Comparison of ENCODE assay signal across 18 mouse cellular contexts in the genomic region with DNA sequence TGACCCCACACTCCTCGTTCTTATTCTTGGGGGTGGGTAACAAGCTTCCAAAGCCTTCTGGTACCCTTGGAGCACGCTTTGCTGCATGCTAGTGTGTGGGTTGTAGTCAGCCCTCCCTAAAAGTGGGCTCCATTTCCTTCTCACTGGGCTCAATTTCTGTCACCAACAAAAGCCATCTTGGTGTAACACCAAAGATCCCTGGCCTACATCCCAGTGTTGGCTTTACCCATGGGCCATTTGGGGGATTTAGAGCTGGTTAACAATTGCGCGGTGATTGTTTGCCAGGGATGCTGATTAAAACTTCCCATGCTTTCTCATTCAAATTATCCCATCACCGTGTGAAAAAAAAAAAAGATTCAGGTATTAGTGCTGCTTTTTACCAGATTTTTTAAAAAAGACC. TPM values are rescaled to one million over a fixed set of nuclear protein-coding genes. Genes with fewer than 3 reads are reported as not detected.
"Had no signal": no experiment of that assay in that cellular context is flagged by ENCODE, and none has a peak within 500 bp of the region (broad histone marks: within the 10 kb centered on the region; RNA-seq: fewer than 3 reads in every experiment).

No protein-coding gene starts in this region.

- H3K9ac ChIP-seq: liver, embryonic 13.5 days; stomach, embryonic 15.5 days had no signal

- H3K27ac ChIP-seq: layer of hippocampus, adult 2 months; left cerebral cortex, adult 2 months; liver, embryonic 13.5 days; stomach, embryonic 15.5 days had no signal

- H3K9me3 ChIP-seq: liver, embryonic 13.5 days; stomach, embryonic 15.5 days had no signal

- H3K4me2 ChIP-seq: liver, embryonic 13.5 days; midbrain, embryonic 11.5 days; stomach, embryonic 15.5 days had no signal

- H3K4me3 ChIP-seq: layer of hippocampus, adult 2 months; left cerebral cortex, adult 2 months; liver, embryonic 13.5 days; stomach, embryonic 15.5 days had no signal

- H3K27me3 ChIP-seq: liver, embryonic 13.5 days; stomach, embryonic 15.5 days had no signal

- H3K4me1 ChIP-seq: liver, embryonic 13.5 days had no signal

- DNase-seq: kidney, adult 9 months; kidney, postnatal 14 days; layer of hippocampus, postnatal 36 days; liver, embryonic 13.5 days; lung, adult 2 months; lung, postnatal 14 days; lung, postnatal 4 days; midbrain, embryonic 14.5 days; right cerebral cortex, postnatal 25 days; spleen, adult 18-20 months; thymus, postnatal 25 days had no signal

- H3K36me3 ChIP-seq: liver, embryonic 13.5 days had no signal

RNA-seq across cellular contexts. Expression of a gene that starts 26.3 kb away (rescaled TPM):
- total RNA-seq: liver, adult 2 months; megakaryocyte progenitor cell, adult 5-6 weeks; megakaryocyte-erythroid progenitor cell, adult 5-6 weeks had no signal
- polyA plus RNA-seq: liver, adult 2 months had no signal
